Mouse (Mus musculus) bone marrow, adult 2 months (tissue): ENCODE results near the gene Ephb1.

Source experiments
- CTCF ChIP-seq: fragments of 200-500 bp; IDR thresholded peaks from 2 replicates; pipeline ENCODE4 v1.5.1; 2011; ENCODE audit warnings: low read length, control low read depth; ENCODE audit not compliant: control insufficient read depth, insufficient read depth
- POLR2A ChIP-seq: fragments of 200-500 bp; IDR thresholded peaks from 2 replicates; pipeline ENCODE4 v1.6.1; 2011; ENCODE audit warnings: low read depth, mild to moderate bottlenecking, control low read depth, low read length, borderline replicate concordance; ENCODE audit not compliant: control insufficient read depth

DNA sequence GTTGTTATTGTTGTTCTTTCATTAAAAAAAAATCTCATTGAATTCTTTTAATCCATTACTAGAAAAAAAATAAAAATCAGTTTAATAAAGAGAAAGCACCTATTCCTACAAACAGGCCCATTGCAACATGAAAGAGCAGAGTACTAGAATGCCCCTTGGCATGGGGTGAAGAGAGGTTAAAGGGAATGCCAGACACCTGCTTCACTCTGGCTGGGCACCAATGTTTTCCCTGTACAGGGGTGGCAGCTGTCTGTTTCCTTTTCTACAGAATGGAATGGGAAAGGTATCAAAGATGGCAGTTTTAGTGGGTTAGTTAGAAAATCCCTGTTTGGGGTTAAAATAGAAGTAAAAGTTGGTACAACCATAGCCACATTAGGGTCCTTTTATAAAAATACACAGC is 224.0 kb downstream of the Ephb1 start:
- TF ChIP-seq CTCF (no peak), POLR2A (no peak)
